Mouse (Mus musculus): ENCODE measurements around the gene Rrm2.

GRCm38 (mm10) chr12:24757387-24757786 lies 49.3 kb downstream of the Rrm2 start:
- TF ChIP-seq CTCF (IDR thresholded peaks at IDR 0.05; ENCODE audit: low read depth) (no peak), EP300 (IDR thresholded peaks at IDR 0.05; ENCODE audit: low read depth) (no peak)

Measured in liver, embryonic 14.5 days (tissue).